Mouse (Mus musculus): ENCODE measurements around the gene Insl3. TPM values are rescaled to one million over a fixed set of nuclear protein-coding genes. Genes with fewer than 3 reads are reported as not detected.
"Not testable (repeated sequence)": the region's sequence is repeated elsewhere in the genome, so short reads cannot be mapped to it uniquely, and the experiment has no call there.

Gene Insl3
- polyA plus RNA-seq, 1 experiment from 2014 or later, result 1.1 TPM

DNA sequence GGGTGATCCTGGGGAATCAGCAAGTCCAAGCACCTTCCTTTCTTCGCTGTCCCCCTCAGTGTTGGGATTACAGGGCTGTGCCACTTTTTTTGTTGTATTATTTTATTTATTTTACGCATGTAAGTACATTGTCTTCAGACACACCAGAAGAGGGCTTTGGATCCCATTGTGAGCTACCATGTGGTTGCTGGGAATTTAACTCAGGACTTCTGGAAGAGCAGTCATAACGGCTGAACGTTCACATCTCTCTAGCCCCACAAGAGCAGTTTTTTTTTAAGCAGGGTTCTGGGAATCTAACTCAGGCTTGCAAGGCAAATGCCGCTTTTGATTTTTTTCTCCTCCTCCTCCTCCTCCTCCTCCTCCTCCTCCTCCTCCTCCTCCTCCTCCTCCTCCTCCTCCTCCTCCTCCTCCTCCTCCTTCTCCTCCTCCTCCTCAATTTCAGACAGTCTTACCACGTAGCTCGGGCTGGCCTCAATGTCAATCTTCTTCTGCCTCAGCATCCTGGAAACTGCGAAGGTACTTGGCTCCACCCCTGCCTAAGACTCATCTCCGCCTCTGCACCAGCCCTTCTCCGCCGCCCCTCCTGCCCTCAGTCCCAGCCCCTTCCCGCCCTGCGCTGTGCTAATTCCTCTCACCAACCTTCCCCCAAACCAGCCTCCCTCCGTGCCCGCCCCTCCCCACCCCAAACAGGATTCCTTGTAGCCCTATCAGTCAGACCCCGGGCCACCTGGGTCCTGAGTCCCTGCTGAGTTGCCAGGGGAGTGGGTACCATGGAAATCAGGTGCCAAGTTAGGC, 40.0 kb downstream of the Insl3 start:
- H3K4me3 ChIP-seq (replicated peaks), result peak overlapping the region; percentile 32
- peak overlapping the region; percentile 36; the same call in 1 of the 2 replicates for H3K9ac ChIP-seq
- no peak overlapping the region for H3K27ac ChIP-seq
- WGBS (ENCODE audit: insufficient replicate concordance), result 6% methylated on average over 16 of the region's 16 CpGs
- no peak for ATAC-seq (ENCODE audit: low read depth)
- H3K36me3 ChIP-seq, result no peaks in the 10 kb centered on the region
- H3K4me1 ChIP-seq (replicated peaks), result peaks cover 31% of the 10 kb centered on the region
- H3K9me3 ChIP-seq (replicated peaks), result no peaks in the 10 kb centered on the region
- peaks cover 38% of the 10 kb centered on the region for H3K27me3 ChIP-seq
- no peak for DNase-seq
- H3K4me2 ChIP-seq, result peak overlapping the region; percentile 60

GRCm38 (mm10) chr8:71731652-71732230, 42.7 kb downstream of the Insl3 start:
- no peak overlapping the region for H3K27ac ChIP-seq
- ATAC-seq (ENCODE audit: low read depth), result no peak
- no peak for DNase-seq

GRCm38 (mm10) chr8:71738316-71738715, 49.3 kb downstream of the Insl3 start:
- not testable (repeated sequence) for H3K4me1 ChIP-seq (replicated peaks); H3K9ac ChIP-seq; H3K4me3 ChIP-seq (replicated peaks); H3K36me3 ChIP-seq; H3K9me3 ChIP-seq (replicated peaks); H3K4me2 ChIP-seq; DNase-seq; H3K27me3 ChIP-seq; H3K27ac ChIP-seq; ATAC-seq (ENCODE audit: low read depth)

More at GRCm38 (mm10) chr8:71731652-71732230, 42.7 kb downstream of the Insl3 start:
- Histone ChIP-seq H3K27me3 (peaks cover 23% of the 10 kb centered on the region), H3K4me1 (replicated peaks) (peaks cover 11% of the 10 kb centered on the region), H3K4me2 (no peak overlapping the region), H3K9ac (no peak overlapping the region), H3K4me3 (replicated peaks) (no peak overlapping the region), H3K9me3 (replicated peaks) (no peaks in the 10 kb centered on the region), H3K36me3 (no peaks in the 10 kb centered on the region)
- WGBS (ENCODE audit: insufficient replicate concordance), result 22% methylated on average over 3 of the region's 3 CpGs

Other genes starting within 250 kb of the Insl3 start
- 12.3 and 13.2 TPM in 2 replicates for gene Abhd8, start 225.6 kb upstream of the Insl3 start, polyA plus RNA-seq (2015; fragmentation: Nextera tagmentation; extraction: Ambion mirVana)
- 154 and 157 TPM in 2 replicates for gene Mrpl34, start 224.3 kb upstream of the Insl3 start, polyA plus RNA-seq (2015; fragmentation: Nextera tagmentation; extraction: Ambion mirVana)
- 50.9 and 51.6 TPM in 2 replicates for gene Dda1, start 220.0 kb upstream of the Insl3 start, polyA plus RNA-seq (2015; fragmentation: Nextera tagmentation; extraction: Ambion mirVana)
- 0.12 and 0.14 TPM in 2 replicates for gene Ano8, start 203.3 kb upstream of the Insl3 start, polyA plus RNA-seq (2015; fragmentation: Nextera tagmentation; extraction: Ambion mirVana)
- 6.8 and 7.3 TPM in 2 replicates for gene Gtpbp3, start 201.1 kb upstream of the Insl3 start, polyA plus RNA-seq (2015; fragmentation: Nextera tagmentation; extraction: Ambion mirVana)
- gene Plvap, start 177.5 kb upstream of the Insl3 start, polyA plus RNA-seq (2015; fragmentation: Nextera tagmentation; extraction: Ambion mirVana), result 24.3 and 28.4 TPM in 2 replicates
- 0.15 TPM in 2 replicates for gene Ccdc194, start 163.5 kb upstream of the Insl3 start, polyA plus RNA-seq (2015; fragmentation: Nextera tagmentation; extraction: Ambion mirVana)
- gene Bst2, start 151.8 kb upstream of the Insl3 start, polyA plus RNA-seq (2015; fragmentation: Nextera tagmentation; extraction: Ambion mirVana), result 34.1 and 36.0 TPM in 2 replicates
- 30.4 and 33.9 TPM in 2 replicates for gene Mvb12a, start 146.3 kb upstream of the Insl3 start, polyA plus RNA-seq (2015; fragmentation: Nextera tagmentation; extraction: Ambion mirVana)
- 0.53 and 0.66 TPM in 2 replicates for gene Tmem221, start 130.3 kb upstream of the Insl3 start, polyA plus RNA-seq (2015; fragmentation: Nextera tagmentation; extraction: Ambion mirVana)
- 0.13 and 0.14 TPM in 2 replicates for gene Nxnl1, start 122.6 kb upstream of the Insl3 start, polyA plus RNA-seq (2015; fragmentation: Nextera tagmentation; extraction: Ambion mirVana)
- 2.3 and 2.5 TPM in 2 replicates for gene Slc27a1, start 120.3 kb upstream of the Insl3 start, polyA plus RNA-seq (2015; fragmentation: Nextera tagmentation; extraction: Ambion mirVana)
- 104 and 110 TPM in 2 replicates for gene Pgls, start 97.0 kb upstream of the Insl3 start, polyA plus RNA-seq (2015; fragmentation: Nextera tagmentation; extraction: Ambion mirVana)
- 0.28 and 0.80 TPM in 2 replicates for gene Fam129c, start 91.6 kb upstream of the Insl3 start, polyA plus RNA-seq (2015; fragmentation: Nextera tagmentation; extraction: Ambion mirVana)
- gene Colgalt1, start 78.2 kb upstream of the Insl3 start, polyA plus RNA-seq (2015; fragmentation: Nextera tagmentation; extraction: Ambion mirVana), result 21.4 and 21.9 TPM in 2 replicates
- gene Unc13a, start 17.5 kb upstream of the Insl3 start, polyA plus RNA-seq (2015; fragmentation: Nextera tagmentation; extraction: Ambion mirVana), result 0.20 TPM in 2 replicates
- 5.7 and 6.1 TPM in 2 replicates for gene Jak3, start 12.9 kb upstream of the Insl3 start, polyA plus RNA-seq (2015; fragmentation: Nextera tagmentation; extraction: Ambion mirVana)
- gene B3gnt3, start 12.6 kb downstream of the Insl3 start, polyA plus RNA-seq (2015; fragmentation: Nextera tagmentation; extraction: Ambion mirVana), result 3.5 and 3.7 TPM in 2 replicates
- gene Fcho1, start 36.5 kb downstream of the Insl3 start, polyA plus RNA-seq (2015; fragmentation: Nextera tagmentation; extraction: Ambion mirVana), result 16.6 and 16.9 TPM in 2 replicates
- 1.6 and 2.1 TPM in 2 replicates for gene Zfp709, start 192.8 kb downstream of the Insl3 start, polyA plus RNA-seq (2015; fragmentation: Nextera tagmentation; extraction: Ambion mirVana)
- 0.81 and 0.82 TPM in 2 replicates for gene Zfp882, start 219.4 kb downstream of the Insl3 start, polyA plus RNA-seq (2015; fragmentation: Nextera tagmentation; extraction: Ambion mirVana)
- 8.8 and 10.3 TPM in 2 replicates for gene Zfp617, start 219.4 kb downstream of the Insl3 start, polyA plus RNA-seq (2015; fragmentation: Nextera tagmentation; extraction: Ambion mirVana)